Comparison of ENCODE assay signal across 8 mouse cellular contexts in the genomic region with DNA sequence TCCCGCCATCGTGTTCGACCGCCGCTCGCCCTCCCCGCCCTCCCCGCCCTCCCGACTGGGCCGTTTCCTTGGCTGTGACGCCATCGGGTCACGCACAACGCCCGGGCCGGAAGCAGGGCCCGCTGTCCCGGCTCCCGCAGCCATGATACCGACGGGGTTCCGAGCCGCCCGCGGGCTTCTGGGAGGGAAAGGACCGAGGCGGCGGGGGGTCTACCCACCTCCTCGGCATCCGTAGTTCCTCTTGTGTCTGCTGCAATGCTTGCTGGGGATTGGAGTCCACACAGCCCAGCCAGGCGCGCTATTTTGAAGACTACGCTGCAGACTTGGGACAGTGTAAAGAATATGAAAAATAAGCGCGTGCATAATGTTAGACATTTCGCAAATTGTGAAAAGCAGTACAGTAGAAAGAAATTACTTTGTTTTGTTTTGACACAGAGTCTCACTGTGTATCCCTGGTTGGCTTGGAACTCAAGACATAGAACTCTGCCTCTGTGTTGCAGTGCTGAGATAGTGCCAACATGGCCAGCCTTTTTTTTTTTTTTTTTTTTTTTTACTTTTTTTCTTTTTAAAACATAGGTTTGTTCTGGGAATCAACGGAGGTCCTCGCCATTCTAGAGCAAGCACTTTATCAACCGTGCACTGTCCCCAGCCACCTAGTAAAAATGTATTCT. TPM values are rescaled to one million over a fixed set of nuclear protein-coding genes. Genes with fewer than 3 reads are reported as not detected.
DNase-seq lines count a peak whose midpoint lies in the region.

A gene (minus strand): TSS at position 182 of the 671 bp plus-strand sequence.

- H3K27me3 ChIP-seq in megakaryocyte, embryonic 14.5 days (replicated peaks): no peaks in the 10 kb centered on the region

- H3K4me3 ChIP-seq in megakaryocyte, embryonic 14.5 days (replicated peaks): peak within 1 kb of the TSS; percentile 96

- DNase-seq in adrenal gland, adult 18-20 months (ENCODE audit: low spot score in 2 of 2): peak; percentile 87 to 88
- DNase-seq in embryo, embryonic 10.5 days (ENCODE audit: low spot score): peak; percentile 98
- DNase-seq in gastrocnemius, postnatal 14 days: peak; percentile 95
- DNase-seq in induced T-regulatory cell, adult 2 months (ENCODE audit: low read depth): peak; percentile 94
- peak; percentile 85 to 95 for DNase-seq in left cerebral cortex, adult 9 months (ENCODE audit: low spot score in 2 of 2)
- DNase-seq in right cerebral cortex, adult 2 months (ENCODE audit: low spot score in 2 of 2): peak; percentile 94 to 95
- DNase-seq in urinary bladder, postnatal 14 days (ENCODE audit: low spot score): peak; percentile 93

- H3K4me1 ChIP-seq in megakaryocyte, embryonic 14.5 days: peaks cover 51% of the 10 kb centered on the region

- H3K36me3 ChIP-seq in megakaryocyte, embryonic 14.5 days (replicated peaks; ENCODE audit: low read length): peaks cover 27% of the 10 kb centered on the region

- no peaks in the 10 kb centered on the region for H3K9me3 ChIP-seq in megakaryocyte, embryonic 14.5 days

- intact Hi-C loops in gastrocnemius, postnatal 14 days (cut with DNase I; ENCODE audit: low total_unique reads): no loop called here

RNA-seq across cellular contexts. Expression of the gene that starts here (rescaled TPM):
- total RNA-seq in adrenal gland, adult 18-20 months (2021): 10 to 100 TPM; 20.5 to 22.6 TPM
- 10 to 100 TPM; 10.1 to 15.9 TPM for total RNA-seq in gastrocnemius, postnatal 14 days (2021)
- 8.9 and 16.2 TPM in 2 replicates for polyA plus RNA-seq in megakaryocyte, embryonic 14.5 days (2012; ENCODE audit: insufficient read depth, low replicate concordance)

Comparison
In these comparisons a context has a peak if more than half of its experiments do, and no peak if none do; other contexts are left out.
1. Peak in every context shown above with its lines: DNase-seq and H3K4me3 ChIP-seq.